Mouse (Mus musculus) left cerebral cortex, postnatal 4 days (tissue): Measurements from ENCODE around the gene Plau. TPM values are rescaled to one million over a fixed set of nuclear protein-coding genes. Genes with fewer than 3 reads are reported as not detected.

Experiments used
- DNase-seq: peaks from one replicate; pipeline ENCODE4 v3.0.0-alpha.2; 2022
- intact Hi-C: fragments of 180-260 bp; cut with DNase I; formaldehyde crosslinking; loops from one replicate; pipeline ENCODE4 v1.15.1; 2025
- total RNA-seq, 2 experiments: library from RNA; stranded (reverse); gene quantifications; 2 replicates each; pipeline ENCODE4 v1.2.3; 2021

The Plau gene
- total RNA-seq, 2 experiments from 2014 or later, result 2.6 to 3.4 TPM

DNA sequence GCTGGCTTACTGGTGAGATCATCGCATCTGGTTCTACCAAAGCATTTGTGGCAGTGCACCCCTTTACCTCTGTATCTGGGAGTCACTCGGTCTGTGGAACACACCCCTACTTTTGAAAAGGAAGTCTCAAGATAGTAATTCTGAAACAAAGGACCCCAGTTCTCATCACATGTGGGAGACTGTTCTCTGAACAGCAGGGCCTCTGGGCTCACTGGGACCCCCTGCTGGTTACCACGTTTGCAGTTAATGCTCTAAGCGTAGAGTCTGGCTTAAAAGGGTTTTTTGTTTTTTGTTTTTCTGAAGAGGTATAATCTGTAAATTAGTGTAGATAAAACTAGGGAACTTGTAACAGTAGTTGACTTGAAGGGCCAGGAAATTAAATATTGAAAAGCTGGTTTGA lies 49.8 kb downstream of the Plau start:
- peak; percentile 24 for DNase-seq
- intact Hi-C loops, result no loop called here

DNA sequence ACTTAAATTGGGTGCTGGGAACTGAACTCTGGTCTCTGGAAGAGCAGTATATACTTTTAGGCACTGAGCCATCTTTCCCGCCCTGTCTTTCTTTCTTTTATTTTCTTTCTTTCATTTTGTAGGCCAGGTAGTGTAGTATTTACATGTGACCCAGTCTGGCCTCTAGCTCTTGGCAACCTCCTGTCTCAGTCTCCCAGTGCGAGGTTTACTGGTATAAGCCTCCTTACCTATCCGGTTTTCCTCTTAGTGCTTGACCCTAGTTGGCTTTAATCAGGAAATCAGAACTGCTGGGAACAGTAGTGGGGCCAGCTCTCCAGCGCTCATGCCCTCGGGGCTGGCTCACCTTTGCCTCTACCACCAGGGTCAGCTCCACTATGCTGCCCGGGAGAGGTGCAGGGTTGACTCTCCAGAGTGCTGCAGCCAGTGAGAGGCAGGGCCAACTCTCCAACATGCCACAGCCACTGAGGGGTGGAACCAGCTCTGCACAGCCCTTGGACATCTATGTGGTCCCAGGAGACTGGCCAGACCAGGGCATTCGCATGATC lies 51.2 kb downstream of the Plau start:
- no peak for DNase-seq
- intact Hi-C loops, result no loop called here

GRCm38 (mm10) chr14:20891941-20892402 lies 55.5 kb downstream of the Plau start:
- peak; percentile 7 for DNase-seq
- intact Hi-C loops, result no loop called here

Other genes with a start within 250 kb of the Plau start
- 10 to 100 TPM; 23.0 to 26.9 TPM for gene Usp54, start 195.6 kb upstream of the Plau start, total RNA-seq
- gene Myoz1, start 180.1 kb upstream of the Plau start, total RNA-seq, result not detected
- gene Synpo2l, start 168.3 kb upstream of the Plau start, total RNA-seq, result under 1 TPM; 0.16 to 0.28 TPM
- 100 to 1,000 TPM; 124 to 151 TPM for gene Sec24c, start 162.4 kb upstream of the Plau start, total RNA-seq
- gene Fut11, start 141.7 kb upstream of the Plau start, total RNA-seq, result 10 to 100 TPM; 21.9 to 22.3 TPM
- gene Chchd1, start 133.7 kb upstream of the Plau start, total RNA-seq, result 10 to 100 TPM; 75.5 to 76.4 TPM
- 100 to 1,000 TPM; 182 to 183 TPM for gene Zswim8, start 129.1 kb upstream of the Plau start, total RNA-seq
- 10 to 100 TPM; 22.6 to 23.5 TPM for gene Ndst2, start 102.1 kb upstream of the Plau start, total RNA-seq
- 100 to 1,000 TPM; 184 to 193 TPM for gene Camk2g, start 42.6 kb upstream of the Plau start, total RNA-seq
- gene Vcl, start 92.7 kb downstream of the Plau start, total RNA-seq, result 10 to 100 TPM; 21.0 to 21.9 TPM
- 10 to 100 TPM; 89.5 to 93.0 TPM for gene Ap3m1, start 215.8 kb downstream of the Plau start, total RNA-seq
- 10 to 100 TPM; 51.6 to 52.3 TPM for gene Adk, start 215.9 kb downstream of the Plau start, total RNA-seq